Mouse (Mus musculus): ENCODE data around the gene Ctc1.
"Not testable (repeated sequence)": the region's sequence is repeated elsewhere in the genome, so short reads cannot be mapped to it uniquely, and the experiment has no call there.

The Ctc1 gene

GRCm38 (mm10) chr11:69015644-69016441, at the start of gene Ctc1:
Gene Ctc1 (plus strand): TSS chr11:69015911.
- in situ Hi-C loops (cut with MboI; ENCODE audit: low sequenced_read_pairs): no loop called here

- in situ Hi-C loops (cut with MboI; ENCODE audit: low sequenced_read_pairs): no loop called here
Measured at GRCm38 (mm10) chr11:68966554-68966953, 49.2 kb upstream of the Ctc1 start.

GRCm38 (mm10) chr11:68967337-68968282, 48.1 kb upstream of the Ctc1 start, which contains the start of gene Slc25a35:
Gene Slc25a35 (plus strand): TSS chr11:68968131.
- in situ Hi-C loops (cut with MboI; ENCODE audit: low sequenced_read_pairs): no loop called here

- in situ Hi-C loops (cut with MboI; ENCODE audit: low sequenced_read_pairs): no loop called here
Measured at GRCm38 (mm10) chr11:68968752-68969151, 47.0 kb upstream of the Ctc1 start.

- in situ Hi-C loops (cut with MboI; ENCODE audit: low sequenced_read_pairs): no loop called here
Measured at GRCm38 (mm10) chr11:68970232-68970631, 45.5 kb upstream of the Ctc1 start.

GRCm38 (mm10) chr11:68973250-68974058, 42.3 kb upstream of the Ctc1 start:
- in situ Hi-C loops (cut with MboI; ENCODE audit: low sequenced_read_pairs): not testable (repeated sequence)

GRCm38 (mm10) chr11:68974059-68974450, 41.7 kb upstream of the Ctc1 start:
- in situ Hi-C loops (cut with MboI; ENCODE audit: low sequenced_read_pairs): no loop called here

- in situ Hi-C loops (cut with MboI; ENCODE audit: low sequenced_read_pairs): no loop called here
Measured at GRCm38 (mm10) chr11:68975085-68975484, 40.6 kb upstream of the Ctc1 start, which contains the start of gene Rangrf. Gene Rangrf (minus strand): TSS chr11:68975185.

- in situ Hi-C loops (cut with MboI; ENCODE audit: low sequenced_read_pairs): no loop called here
Measured at GRCm38 (mm10) chr11:68975601-68976000, 40.1 kb upstream of the Ctc1 start.

GRCm38 (mm10) chr11:68979320-68979733, 36.4 kb upstream of the Ctc1 start:
- in situ Hi-C loops (cut with MboI; ENCODE audit: low sequenced_read_pairs): no loop called here

- in situ Hi-C loops (cut with MboI; ENCODE audit: low sequenced_read_pairs): no loop called here
Measured at GRCm38 (mm10) chr11:68980919-68981318, 34.8 kb upstream of the Ctc1 start.

- in situ Hi-C loops (cut with MboI; ENCODE audit: low sequenced_read_pairs): no loop called here
Measured at GRCm38 (mm10) chr11:68982639-68983369, 32.9 kb upstream of the Ctc1 start.

GRCm38 (mm10) chr11:68987365-68987882, 28.3 kb upstream of the Ctc1 start:
- in situ Hi-C loops (cut with MboI; ENCODE audit: low sequenced_read_pairs): loop anchor here (5.0 kb wide), 1 partner anchor 85 kb away; the partner anchor contains the start of gene Rpl26

- in situ Hi-C loops (cut with MboI; ENCODE audit: low sequenced_read_pairs): loop anchor here (5.0 kb wide), 1 partner anchor 86 kb away; the partner anchor contains the start of gene Rpl26
Measured at GRCm38 (mm10) chr11:68988341-68988740, 27.4 kb upstream of the Ctc1 start.

GRCm38 (mm10) chr11:68993122-68993521, 22.6 kb upstream of the Ctc1 start:
- in situ Hi-C loops (cut with MboI; ENCODE audit: low sequenced_read_pairs): no loop called here

GRCm38 (mm10) chr11:68994377-68994776, 21.3 kb upstream of the Ctc1 start:
- in situ Hi-C loops (cut with MboI; ENCODE audit: low sequenced_read_pairs): no loop called here

GRCm38 (mm10) chr11:68997080-68997479, 18.6 kb upstream of the Ctc1 start:
- in situ Hi-C loops (cut with MboI; ENCODE audit: low sequenced_read_pairs): no loop called here

- in situ Hi-C loops (cut with MboI; ENCODE audit: low sequenced_read_pairs): not testable (repeated sequence)
Measured at GRCm38 (mm10) chr11:69002782-69003181, 12.9 kb upstream of the Ctc1 start.

GRCm38 (mm10) chr11:69003592-69003991, 12.1 kb upstream of the Ctc1 start:
- in situ Hi-C loops (cut with MboI; ENCODE audit: low sequenced_read_pairs): no loop called here

GRCm38 (mm10) chr11:69005193-69005592, 10.5 kb upstream of the Ctc1 start:
- in situ Hi-C loops (cut with MboI; ENCODE audit: low sequenced_read_pairs): no loop called here
